Mouse (Mus musculus) intestine, embryonic 14.5 days (tissue): ENCODE measurements at regions not wholly inside any gene's neighbourhood (a gene's known extent, or its start where the extent isn't known, plus 50 kb on each side); places are given as distances from the start of the nearest gene placed in this dataset.
A peak's percentile ranks its signal among the peaks of the same experiment; 100 is the strongest.

ENCODE experiments used
- ATAC-seq: fragments of 200-750 bp; cut with Nextera tagmentation; replicated peaks from 2 replicates; pipeline ENCODE4 v1.8.0; 2017; ENCODE audit warnings: low read depth, moderate number of reproducible peaks, moderate TSS enrichment, moderate library complexity; ENCODE audit not compliant: low FRiP score, low TSS enrichment
- DNase-seq: peaks from one replicate; pipeline ENCODE4 v3.0.0-alpha.2; 2018; ENCODE audit warnings: low spot score
- H3K27ac ChIP-seq: fragments of 300-500 bp; sonication (generic); 2 replicates; pipeline ENCODE4 v1.5.1; 2014; ENCODE audit warnings: low read depth, mild to moderate bottlenecking, control low read depth
- H3K27me3 ChIP-seq: fragments of 300-500 bp; sonication (generic); replicated peaks from 2 replicates; pipeline ENCODE4 v1.6.1; 2014; ENCODE audit warnings: low read length, control low read depth; ENCODE audit not compliant: control insufficient read depth, insufficient read depth
- H3K36me3 ChIP-seq: fragments of 300-500 bp; sonication (generic); 2 replicates; pipeline ENCODE4 v1.6.1; 2014; ENCODE audit warnings: low read length, control low read depth; ENCODE audit not compliant: control insufficient read depth, insufficient read depth
- H3K4me1 ChIP-seq: fragments of 300-500 bp; sonication (generic); replicated peaks from 2 replicates; pipeline ENCODE4 v1.6.1; 2014; ENCODE audit warnings: low read length, control low read depth, mixed read lengths; ENCODE audit not compliant: control insufficient read depth, insufficient read depth
- H3K4me2 ChIP-seq: fragments of 300-500 bp; sonication (generic); 2 replicates; pipeline ENCODE4 v1.6.1; 2014; ENCODE audit warnings: low read length
- H3K4me3 ChIP-seq: fragments of 300-500 bp; sonication (generic); 2 replicates; pipeline ENCODE4 v1.5.1; 2014; ENCODE audit warnings: low read depth, low read length, control low read depth, mixed read lengths
- H3K9ac ChIP-seq: fragments of 300-500 bp; sonication (generic); 2 replicates; pipeline ENCODE4 v1.6.1; 2014; ENCODE audit warnings: mild to moderate bottlenecking, low read length
- H3K9me3 ChIP-seq: fragments of 300-500 bp; sonication (generic); 2 replicates; pipeline ENCODE4 v1.6.1; 2016; ENCODE audit warnings: low read length, control low read depth; ENCODE audit not compliant: control insufficient read depth
- WGBS: fragments of 180-500 bp; shearing (Covaris S2); extraction: QIAGEN DNeasy Blood & Tissue Kit; methylation state at CpG from one replicate; pipeline ENCODE4 v1.1.7; 2014; 5-methylcytosine and 5-hydroxymethylcytosine counted together

GRCm38 (mm10) chr2:147688742-147689141 is 327.0 kb downstream of the Pax1 start:
- DNase-seq (peak; percentile 75), ATAC-seq (no peak)
- Histone ChIP-seq H3K9ac (no peak overlapping the region), H3K27me3 (no peaks in the 10 kb centered on the region), H3K9me3 (no peaks in the 10 kb centered on the region), H3K4me1 (no peaks in the 10 kb centered on the region), H3K4me2 (no peak overlapping the region), H3K27ac (no peak overlapping the region), H3K36me3 (no peaks in the 10 kb centered on the region), H3K4me3 (no peak overlapping the region)
- WGBS: 22% methylated on average over 6 of the region's 6 CpGs

- Histone ChIP-seq H3K9ac (no peak overlapping the region), H3K36me3 (no peaks in the 10 kb centered on the region), H3K4me3 (no peak overlapping the region), H3K9me3 (no peaks in the 10 kb centered on the region), H3K4me2 (no peak overlapping the region), H3K27me3 (no peaks in the 10 kb centered on the region), H3K4me1 (no peaks in the 10 kb centered on the region), H3K27ac (no peak overlapping the region)
- no peak for DNase-seq
- no peak; the same call in 1 of the 2 replicates for ATAC-seq
- 19% methylated on average over 1 of the region's 1 CpGs for WGBS
These were observed 294.9 kb downstream of the Pax1 start for GRCm38 (mm10) chr2:147656667-147657066.

DNA sequence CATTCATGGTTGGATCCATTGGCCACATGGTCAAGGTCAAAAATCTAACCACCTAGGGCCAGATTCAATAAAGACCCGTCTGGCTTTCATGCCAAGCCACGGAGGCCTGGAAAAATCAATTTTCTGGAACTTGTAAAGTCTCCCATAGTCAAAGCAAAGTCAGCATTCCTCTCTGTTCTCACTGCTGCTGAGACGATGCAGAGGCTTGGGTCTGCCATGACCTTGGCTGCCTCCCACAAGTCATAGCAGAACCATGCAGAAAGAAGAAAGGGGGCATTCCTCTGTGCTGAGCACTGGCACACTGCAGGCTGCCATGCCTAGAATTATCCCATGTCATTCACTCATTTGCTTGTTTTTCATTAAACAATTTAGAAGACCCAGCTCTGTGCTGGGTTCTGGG is 288.5 kb downstream of the Pax1 start:
- ATAC-seq (no peak), DNase-seq (no peak)
- H3K9ac ChIP-seq: no peak overlapping the region
- no peak overlapping the region for H3K4me2 ChIP-seq
- H3K36me3 ChIP-seq: no peaks in the 10 kb centered on the region
- no peak overlapping the region for H3K27ac ChIP-seq
- H3K9me3 ChIP-seq: no peaks in the 10 kb centered on the region
- 67% methylated on average over 3 of the region's 3 CpGs for WGBS
- H3K4me3 ChIP-seq: no peak overlapping the region
- H3K27me3 ChIP-seq: no peaks in the 10 kb centered on the region
- H3K4me1 ChIP-seq: no peaks in the 10 kb centered on the region

DNA sequence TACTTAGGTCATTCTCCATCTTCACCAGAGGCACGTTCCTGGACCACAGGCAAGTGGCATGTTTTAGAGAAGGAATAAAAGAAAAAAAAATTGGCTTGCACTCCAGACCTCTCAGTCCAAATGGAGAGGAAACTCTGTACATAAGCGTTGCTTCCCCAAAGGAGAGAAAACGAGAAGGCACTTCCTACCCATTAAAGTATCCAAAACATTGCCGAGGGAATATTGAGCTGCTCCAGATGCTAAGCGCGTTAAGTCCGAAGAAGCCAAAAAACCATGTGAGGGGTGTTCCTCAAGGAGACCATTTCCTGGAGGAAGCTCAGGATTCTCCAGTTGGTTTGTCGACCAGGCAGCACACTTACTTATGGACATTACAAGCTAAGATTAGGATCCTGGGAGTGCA is 286.2 kb downstream of the Pax1 start:
- Histone ChIP-seq H3K27me3 (no peaks in the 10 kb centered on the region), H3K4me3 (no peak overlapping the region), H3K4me2 (no peak overlapping the region), H3K27ac (no peak overlapping the region), H3K9me3 (no peaks in the 10 kb centered on the region), H3K4me1 (no peaks in the 10 kb centered on the region), H3K36me3 (no peaks in the 10 kb centered on the region), H3K9ac (no peak overlapping the region)
- DNase-seq: no peak
- ATAC-seq: no peak
- 86% methylated on average over 8 of the region's 8 CpGs for WGBS

GRCm38 (mm10) chr2:147647506-147647905 is 285.8 kb downstream of the Pax1 start:
- H3K9me3 ChIP-seq: no peaks in the 10 kb centered on the region
- no peaks in the 10 kb centered on the region for H3K36me3 ChIP-seq
- DNase-seq: no peak
- no peak overlapping the region for H3K9ac ChIP-seq
- no peak overlapping the region for H3K4me3 ChIP-seq
- no peaks in the 10 kb centered on the region for H3K4me1 ChIP-seq
- no peak overlapping the region for H3K4me2 ChIP-seq
- H3K27ac ChIP-seq: no peak overlapping the region
- ATAC-seq: no peak
- WGBS: 78% methylated on average over 4 of the region's 4 CpGs
- no peaks in the 10 kb centered on the region for H3K27me3 ChIP-seq

- Histone ChIP-seq H3K4me3 (no peak overlapping the region), H3K4me1 (no peaks in the 10 kb centered on the region), H3K36me3 (no peaks in the 10 kb centered on the region), H3K9me3 (no peaks in the 10 kb centered on the region), H3K27ac (no peak overlapping the region), H3K9ac (no peak overlapping the region), H3K4me2 (no peak overlapping the region), H3K27me3 (no peaks in the 10 kb centered on the region)
- DNase-seq: no peak
- ATAC-seq: no peak
- 79% methylated on average over 1 of the region's 1 CpGs for WGBS
These were observed 276.2 kb downstream of the Pax1 start for GRCm38 (mm10) chr2:147637882-147638281.

- DNase-seq (no peak), ATAC-seq (no peak)
- 46% methylated on average over 6 of the region's 6 CpGs for WGBS
These were observed 271.0 kb downstream of the Pax1 start for GRCm38 (mm10) chr2:147632737-147633136.

GRCm38 (mm10) chr2:147629716-147630115 is 268.0 kb downstream of the Pax1 start:
- Histone ChIP-seq H3K36me3 (no peaks in the 10 kb centered on the region), H3K27ac (no peak overlapping the region), H3K4me1 (no peaks in the 10 kb centered on the region), H3K4me2 (no peak overlapping the region), H3K9ac (no peak overlapping the region), H3K4me3 (no peak overlapping the region), H3K27me3 (no peaks in the 10 kb centered on the region), H3K9me3 (no peaks in the 10 kb centered on the region)
- WGBS: 81% methylated on average over 3 of the region's 3 CpGs
- DNase-seq (no peak), ATAC-seq (no peak)

More at GRCm38 (mm10) chr2:147632737-147633136, 271.0 kb downstream of the Pax1 start:
- Histone ChIP-seq H3K4me1 (no peaks in the 10 kb centered on the region), H3K27ac (no peak overlapping the region), H3K4me2 (no peak overlapping the region), H3K9ac (no peak overlapping the region), H3K9me3 (no peaks in the 10 kb centered on the region), H3K36me3 (no peaks in the 10 kb centered on the region), H3K27me3 (no peaks in the 10 kb centered on the region), H3K4me3 (no peak overlapping the region)

- no peaks in the 10 kb centered on the region for H3K4me1 ChIP-seq
- H3K4me2 ChIP-seq: no peak overlapping the region
- H3K27me3 ChIP-seq: no peaks in the 10 kb centered on the region
- no peak overlapping the region for H3K9ac ChIP-seq
- no peak overlapping the region for H3K4me3 ChIP-seq
- no peaks in the 10 kb centered on the region for H3K36me3 ChIP-seq
- ATAC-seq (no peak), DNase-seq (no peak)
- WGBS: 81% methylated on average over 5 of the region's 5 CpGs
- no peaks in the 10 kb centered on the region for H3K9me3 ChIP-seq
- no peak overlapping the region for H3K27ac ChIP-seq
These were observed 265.4 kb downstream of the Pax1 start for GRCm38 (mm10) chr2:147627096-147627495.
